Mouse (Mus musculus) heart, embryonic 16.5 days (tissue): ENCODE results near the gene Maml3. TPM values are rescaled to one million over a fixed set of nuclear protein-coding genes. Genes with fewer than 3 reads are reported as not detected.

Experiments
- ATAC-seq: fragments of 200-750 bp; cut with Nextera tagmentation; replicated peaks from 2 replicates; pipeline ENCODE4 v1.8.0; 2017; ENCODE audit warnings: moderate number of reproducible peaks; ENCODE audit not compliant: insufficient read depth, low FRiP score; ENCODE audit errors: extremely low read depth
- H3K27ac ChIP-seq: fragments of 300-500 bp; sonication (generic); 2 replicates; pipeline ENCODE4 v1.5.1; 2014; ENCODE audit warnings: mild to moderate bottlenecking, low read length, control low read depth, moderate library complexity
- H3K27me3 ChIP-seq: fragments of 300-500 bp; sonication (generic); 2 replicates; pipeline ENCODE4 v1.6.1; 2014; ENCODE audit warnings: low read length, mixed read lengths; ENCODE audit not compliant: control insufficient read depth, insufficient read depth
- H3K36me3 ChIP-seq: fragments of 300-500 bp; sonication (generic); 2 replicates; pipeline ENCODE4 v1.6.1; 2014; ENCODE audit not compliant: control insufficient read depth, insufficient read depth
- H3K4me1 ChIP-seq: fragments of 300-500 bp; sonication (generic); 2 replicates; pipeline ENCODE4 v1.6.1; 2014; ENCODE audit warnings: low read length, mixed read lengths; ENCODE audit not compliant: control insufficient read depth, insufficient read depth
- H3K4me2 ChIP-seq: fragments of 300-500 bp; sonication (generic); 2 replicates; pipeline ENCODE4 v1.6.1; 2014; ENCODE audit warnings: low read depth, mild to moderate bottlenecking, control low read depth, low read length
- H3K4me3 ChIP-seq: fragments of 300-500 bp; sonication (generic); 2 replicates; pipeline ENCODE4 v1.5.1; 2014; ENCODE audit warnings: mild to moderate bottlenecking, control low read depth, low read length
- H3K9ac ChIP-seq: fragments of 300-500 bp; sonication (generic); 2 replicates; pipeline ENCODE4 v1.6.1; 2014; ENCODE audit warnings: low read length, control low read depth
- H3K9me3 ChIP-seq: fragments of 300-500 bp; sonication (generic); replicated peaks from 2 replicates; pipeline ENCODE4 v1.6.1; 2016; ENCODE audit warnings: low read length; ENCODE audit not compliant: control insufficient read depth
- WGBS: fragments of 180-500 bp; shearing (Covaris S2); extraction: QIAGEN DNeasy Blood & Tissue Kit; methylation state at CpG from one replicate; pipeline ENCODE4 v1.1.7; 2014; 5-methylcytosine and 5-hydroxymethylcytosine counted together
- polyA plus RNA-seq: library from polyadenylated mRNA; unstranded; fragments of >200 nt; fragmentation: Nextera tagmentation; extraction: Ambion mirVana; gene quantifications from 2 replicates; pipeline ENCODE4 v1.2.1, GENCODE M21; 2015

Gene Maml3
- polyA plus RNA-seq, 1 experiment from 2014 or later: 2.6 TPM

DNA sequence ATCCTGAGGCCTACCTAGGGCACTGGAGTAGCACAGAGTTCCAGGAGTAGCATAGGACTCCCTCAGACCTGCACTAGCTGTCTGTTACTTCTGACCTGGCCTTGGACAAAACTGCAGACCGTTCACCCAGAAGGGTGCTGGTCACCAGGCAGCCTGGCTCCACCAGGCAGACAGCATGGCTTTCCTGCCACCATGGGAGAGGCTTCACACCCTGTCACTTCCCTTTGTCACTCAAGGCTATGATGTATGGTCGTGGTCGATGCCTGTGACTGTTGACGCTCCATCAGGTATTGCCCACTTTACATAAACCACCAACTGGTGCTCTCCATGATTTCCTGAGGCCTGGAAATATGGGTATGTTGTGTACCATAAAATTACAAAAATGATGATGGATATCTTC is 214.7 kb downstream of the Maml3 start:
- peak overlapping the region; percentile 7; the same call in 1 of the 2 replicates for H3K27ac ChIP-seq
- 0 out of 2 replicates have a peak overlapping the region, but pooled peaks have one; percentile 16 for H3K9ac ChIP-seq
- 68% methylated on average over 4 of the region's 4 CpGs for WGBS
- ATAC-seq: no peak
- H3K4me1 ChIP-seq: peaks cover 21% of the 10 kb centered on the region
- H3K36me3 ChIP-seq: no peaks in the 10 kb centered on the region
- H3K4me2 ChIP-seq: no peak overlapping the region
- H3K9me3 ChIP-seq: no peaks in the 10 kb centered on the region
- H3K27me3 ChIP-seq: no peaks in the 10 kb centered on the region
- no peak overlapping the region for H3K4me3 ChIP-seq

GRCm38 (mm10) chr3:51889776-51890175 is 215.1 kb downstream of the Maml3 start:
- 43% methylated on average over 5 of the region's 5 CpGs for WGBS
- Histone ChIP-seq H3K4me1 (peaks cover 21% of the 10 kb centered on the region), H3K9ac (0 out of 2 replicates have a peak overlapping the region, but pooled peaks have one; percentile 16), H3K4me3 (no peak overlapping the region), H3K27me3 (no peaks in the 10 kb centered on the region), H3K36me3 (no peaks in the 10 kb centered on the region), H3K4me2 (no peak overlapping the region), H3K27ac (peak overlapping the region; percentile 7; the same call in 1 of the 2 replicates), H3K9me3 (no peaks in the 10 kb centered on the region)
- ATAC-seq: no peak

- Histone ChIP-seq H3K27ac (no peak overlapping the region), H3K27me3 (no peaks in the 10 kb centered on the region), H3K4me3 (no peak overlapping the region), H3K9ac (peak overlapping the region; percentile 30; the same call in 1 of the 2 replicates), H3K4me2 (peak overlapping the region; percentile 50), H3K4me1 (peaks cover 21% of the 10 kb centered on the region), H3K9me3 (no peaks in the 10 kb centered on the region), H3K36me3 (no peaks in the 10 kb centered on the region)
- no peak for ATAC-seq
- 24% methylated on average over 20 of the region's 20 CpGs for WGBS
Measured at GRCm38 (mm10) chr3:51888662-51889433, 216.0 kb downstream of the Maml3 start.

DNA sequence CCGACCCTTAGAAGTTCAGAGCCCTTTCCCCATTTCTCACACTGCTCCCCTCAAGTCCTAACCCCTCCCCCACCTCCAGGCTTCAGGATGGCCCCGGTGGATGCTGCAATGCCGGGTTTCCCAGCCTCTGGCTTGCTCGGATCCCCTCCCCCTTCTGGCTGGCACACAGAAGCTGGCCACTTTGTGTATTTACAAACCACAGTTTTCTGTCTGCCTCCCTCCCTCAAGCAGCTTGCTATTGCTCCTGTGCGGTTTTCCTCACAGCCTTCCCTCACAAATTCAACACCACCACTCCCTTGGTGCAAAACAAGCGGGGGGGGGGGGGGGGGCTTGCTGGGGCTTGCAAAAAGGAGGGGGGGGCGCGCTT is 216.6 kb downstream of the Maml3 start:
- Histone ChIP-seq H3K9ac (peak overlapping the region; percentile 30; the same call in 1 of the 2 replicates), H3K4me3 (no peak overlapping the region), H3K36me3 (no peaks in the 10 kb centered on the region), H3K4me1 (peaks cover 21% of the 10 kb centered on the region), H3K9me3 (no peaks in the 10 kb centered on the region), H3K27me3 (no peaks in the 10 kb centered on the region), H3K4me2 (peak overlapping the region; percentile 50), H3K27ac (no peak overlapping the region)
- ATAC-seq: no peak
- WGBS: 16% methylated on average over 8 of the region's 8 CpGs

DNA sequence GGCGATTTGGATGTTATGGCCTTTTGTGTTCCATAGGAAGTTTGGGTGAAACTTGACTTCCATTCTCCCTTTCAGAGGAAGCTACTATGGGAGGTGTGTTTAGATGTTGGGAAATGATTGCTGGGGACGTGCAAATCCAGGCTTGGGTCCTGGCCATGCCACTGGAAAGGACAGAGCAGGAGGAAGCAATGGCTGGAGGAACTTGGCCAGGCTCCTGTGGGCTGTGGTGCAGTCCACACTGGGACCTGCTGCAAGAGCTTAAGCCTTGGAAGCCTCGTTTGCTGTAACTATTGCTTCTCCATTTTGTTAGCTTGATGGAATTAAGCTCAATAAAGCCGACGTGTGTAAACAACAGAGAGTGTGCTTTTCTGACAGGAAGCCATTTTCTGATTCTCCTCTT is 219.0 kb downstream of the Maml3 start:
- H3K9me3 ChIP-seq: no peaks in the 10 kb centered on the region
- H3K27me3 ChIP-seq: no peaks in the 10 kb centered on the region
- peaks cover 38% of the 10 kb centered on the region for H3K4me1 ChIP-seq
- no peak overlapping the region for H3K27ac ChIP-seq
- no peak overlapping the region for H3K4me3 ChIP-seq
- no peaks in the 10 kb centered on the region for H3K36me3 ChIP-seq
- ATAC-seq: no peak
- 66% methylated on average over 5 of the region's 5 CpGs for WGBS
- H3K4me2 ChIP-seq: no peak overlapping the region
- no peak overlapping the region for H3K9ac ChIP-seq

- 92% methylated on average over 5 of the region's 5 CpGs for WGBS
- H3K4me1 ChIP-seq: peaks cover 42% of the 10 kb centered on the region
- H3K36me3 ChIP-seq: no peaks in the 10 kb centered on the region
- H3K4me3 ChIP-seq: no peak overlapping the region
- no peaks in the 10 kb centered on the region for H3K27me3 ChIP-seq
- ATAC-seq: no peak
- H3K9ac ChIP-seq: no peak overlapping the region
- H3K4me2 ChIP-seq: no peak overlapping the region
- no peaks in the 10 kb centered on the region for H3K9me3 ChIP-seq
- H3K27ac ChIP-seq: no peak overlapping the region
Measured at GRCm38 (mm10) chr3:51885487-51885886, 219.4 kb downstream of the Maml3 start.

DNA sequence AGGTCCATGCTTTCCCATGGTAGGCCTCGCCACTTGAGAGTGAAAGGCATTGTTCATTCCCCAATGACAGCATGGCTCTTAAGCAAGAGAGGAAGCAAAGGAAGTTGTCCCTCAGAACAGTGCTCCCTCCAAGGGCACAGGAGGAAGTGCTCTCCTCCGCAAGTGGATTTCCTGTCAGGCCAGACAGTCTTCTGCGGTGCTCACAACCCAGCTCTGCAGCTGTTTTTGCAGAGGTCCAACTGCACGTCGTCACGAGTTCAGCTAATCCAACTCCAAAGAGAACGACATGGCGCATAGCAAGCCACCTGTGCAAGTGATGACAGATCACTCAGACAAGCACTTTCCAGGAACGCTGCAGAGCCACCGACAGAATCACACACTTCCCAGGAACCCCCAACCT is 222.9 kb downstream of the Maml3 start:
- no peak overlapping the region for H3K9ac ChIP-seq
- WGBS: 9% methylated on average over 10 of the region's 10 CpGs
- H3K4me1 ChIP-seq: peaks cover 28% of the 10 kb centered on the region
- peak; percentile 77 for ATAC-seq
- H3K9me3 ChIP-seq: no peaks in the 10 kb centered on the region
- no peaks in the 10 kb centered on the region for H3K27me3 ChIP-seq
- no peak overlapping the region for H3K4me3 ChIP-seq
- peak overlapping the region; percentile 35 for H3K4me2 ChIP-seq
- H3K36me3 ChIP-seq: no peaks in the 10 kb centered on the region
- H3K27ac ChIP-seq: peak overlapping the region; percentile 67

DNA sequence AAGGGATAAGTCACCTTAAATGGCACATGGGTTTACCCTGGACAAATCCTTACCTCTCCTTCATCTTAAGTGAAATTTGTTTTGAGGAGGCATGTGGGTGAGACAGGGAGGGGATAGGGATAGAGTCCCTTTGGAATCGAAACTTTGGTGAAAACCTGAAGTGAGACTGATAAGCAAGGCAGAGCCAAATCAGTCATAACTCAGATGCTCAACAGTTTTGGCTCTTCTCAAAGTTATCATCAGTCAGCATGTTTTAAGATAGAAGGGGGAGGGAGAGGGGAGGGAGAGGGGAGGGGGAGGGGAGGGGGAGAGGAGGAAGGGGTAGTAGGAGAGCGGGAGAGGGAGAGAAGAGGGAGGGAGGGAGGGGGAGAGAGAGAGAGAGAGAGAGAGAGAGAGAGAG is 223.5 kb downstream of the Maml3 start:
- H3K4me2 ChIP-seq: no peak overlapping the region
- H3K4me1 ChIP-seq: peaks cover 28% of the 10 kb centered on the region
- H3K4me3 ChIP-seq: no peak overlapping the region
- H3K36me3 ChIP-seq: no peaks in the 10 kb centered on the region
- no peak for ATAC-seq
- H3K9ac ChIP-seq: no peak overlapping the region
- WGBS: 17% methylated on average over 2 of the region's 2 CpGs
- no peaks in the 10 kb centered on the region for H3K27me3 ChIP-seq
- no peaks in the 10 kb centered on the region for H3K9me3 ChIP-seq
- peak overlapping the region; percentile 13 for H3K27ac ChIP-seq

DNA sequence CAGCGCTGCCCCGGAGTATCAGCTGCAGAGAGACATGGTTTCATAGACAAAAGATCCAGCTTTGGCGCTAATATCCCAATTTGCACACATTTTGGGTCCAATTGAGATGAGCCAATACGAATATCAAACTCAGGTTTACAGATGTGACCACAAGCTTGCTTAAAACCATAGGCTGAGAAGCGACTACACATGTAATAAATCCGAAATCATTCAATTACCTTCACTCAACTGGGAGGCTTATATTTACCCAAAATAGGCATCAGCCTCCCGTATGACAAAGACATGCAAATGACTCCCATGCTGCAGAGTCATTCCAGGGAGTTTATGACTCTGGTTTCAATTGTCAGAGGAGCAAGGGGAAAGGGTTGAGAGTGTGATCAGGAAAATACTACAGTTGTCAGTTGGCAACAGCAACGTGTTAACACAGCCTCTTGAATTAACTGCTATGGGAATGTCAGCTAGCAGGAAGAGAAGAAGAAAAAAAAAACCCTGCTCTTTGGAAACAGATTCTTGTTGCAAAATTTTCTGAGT is 224.3 kb downstream of the Maml3 start:
- Histone ChIP-seq H3K27me3 (no peaks in the 10 kb centered on the region), H3K36me3 (no peaks in the 10 kb centered on the region), H3K4me3 (no peak overlapping the region), H3K9ac (no peak overlapping the region), H3K4me2 (no peak overlapping the region), H3K9me3 (no peaks in the 10 kb centered on the region), H3K4me1 (peaks cover 28% of the 10 kb centered on the region), H3K27ac (no peak overlapping the region; the same call in 1 of the 2 replicates)
- no peak for ATAC-seq
- 71% methylated on average over 8 of the region's 8 CpGs for WGBS
